Mouse (Mus musculus): ENCODE results near the gene Cdc42se2. TPM values are rescaled to one million over a fixed set of nuclear protein-coding genes. Genes with fewer than 3 reads are reported as not detected.

Cdc42se2 gene
- polyA plus RNA-seq, 2 experiments = 51.7 to 77.7 TPM

DNA sequence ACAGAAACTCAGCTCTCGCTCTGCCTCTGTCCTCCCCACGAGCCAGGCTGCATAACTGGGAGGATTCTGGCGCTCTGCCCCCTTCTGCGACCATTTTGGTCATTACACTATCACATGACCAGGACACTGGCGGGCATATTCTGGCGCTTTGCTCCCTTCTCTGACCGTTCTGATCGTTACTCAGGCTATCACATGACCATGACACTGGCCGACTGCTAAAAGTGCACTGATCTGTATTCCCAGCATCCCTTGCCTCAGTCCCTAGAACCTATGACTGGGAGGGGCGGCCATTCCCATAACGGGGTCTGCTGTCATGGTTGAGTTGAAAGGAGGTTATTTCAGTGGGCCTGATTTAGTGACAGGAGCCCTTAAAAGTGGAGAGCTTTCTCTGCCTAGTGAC lies 9.1 kb upstream of the Cdc42se2 start:
- Histone ChIP-seq H3K4me1 (ENCODE audit: control insufficient read depth, insufficient read depth, low read length) (no peaks in the 10 kb centered on the region), H3K9ac (ENCODE audit: low read depth, low read length, severe bottlenecking) (no peak overlapping the region), H3K36me3 (ENCODE audit: control insufficient read depth, insufficient read depth, low read length) (no peaks in the 10 kb centered on the region), H3K4me2 (replicated peaks; ENCODE audit: low read depth, low read length, severe bottlenecking) (no peak overlapping the region), H3K27me3 (ENCODE audit: control insufficient read depth, insufficient read depth, low read length) (no peaks in the 10 kb centered on the region), H3K4me3 (replicated peaks; ENCODE audit: low read length) (no peak overlapping the region), H3K9me3 (ENCODE audit: control insufficient read depth, low read length) (no peaks in the 10 kb centered on the region), H3K27ac (replicated peaks; ENCODE audit: low read depth, low read length) (no peak overlapping the region)
- 80% methylated on average over 11 of the region's 11 CpGs for whole genome bisulfite sequencing
- TF ChIP-seq POLR2A (IDR thresholded peaks at IDR 0.05; ENCODE audit: borderline replicate concordance, extremely low read depth, insufficient read depth, insufficient read length) = no peak
- DNase-seq (ENCODE audit: low spot score) = no peak
- no peak for ATAC-seq (ENCODE audit: low FRiP score, low read depth)

DNA sequence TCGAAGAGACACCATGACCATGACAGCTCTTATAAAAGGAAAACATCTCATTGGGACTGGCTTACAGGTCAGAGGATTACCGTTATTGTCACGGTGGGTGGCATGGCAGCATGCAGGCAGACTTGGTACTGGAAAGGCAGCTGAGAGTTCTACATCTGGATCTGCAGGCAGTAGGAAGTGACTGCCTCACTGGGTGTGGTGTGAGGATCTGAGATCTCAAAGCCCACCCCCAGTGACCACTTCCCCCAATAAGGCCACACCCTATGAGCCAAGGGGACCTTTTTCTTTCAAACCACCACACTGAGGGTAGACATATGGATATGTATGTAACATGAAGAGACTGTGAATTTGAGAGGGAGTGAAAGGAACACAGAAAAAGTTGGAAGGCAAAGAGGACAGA lies 7.2 kb upstream of the Cdc42se2 start:
- H3K9ac ChIP-seq (ENCODE audit: low read depth, low read length, severe bottlenecking) = no peak overlapping the region
- 85% methylated on average over 3 of the region's 3 CpGs for WGBS
- no peak for ATAC-seq (ENCODE audit: low FRiP score, low read depth)
- DNase-seq (ENCODE audit: low spot score) = no peak
- no peaks in the 10 kb centered on the region for H3K4me1 ChIP-seq (ENCODE audit: control insufficient read depth, insufficient read depth, low read length)
- no peaks in the 10 kb centered on the region for H3K27me3 ChIP-seq (ENCODE audit: control insufficient read depth, insufficient read depth, low read length)
- H3K4me2 ChIP-seq (replicated peaks; ENCODE audit: low read depth, low read length, severe bottlenecking) = no peak overlapping the region
- H3K36me3 ChIP-seq (ENCODE audit: control insufficient read depth, insufficient read depth, low read length) = no peaks in the 10 kb centered on the region
- H3K4me3 ChIP-seq (replicated peaks; ENCODE audit: low read length) = no peak overlapping the region
- H3K27ac ChIP-seq (replicated peaks; ENCODE audit: low read depth, low read length) = no peak overlapping the region
- no peaks in the 10 kb centered on the region for H3K9me3 ChIP-seq (ENCODE audit: control insufficient read depth, low read length)
- no peak for TF ChIP-seq POLR2A (IDR thresholded peaks at IDR 0.05; ENCODE audit: borderline replicate concordance, extremely low read depth, insufficient read depth, insufficient read length)

- DNase-seq (ENCODE audit: low spot score) (no peak), ATAC-seq (ENCODE audit: low FRiP score, low read depth) (no peak)
- TF ChIP-seq POLR2A (IDR thresholded peaks at IDR 0.05; ENCODE audit: borderline replicate concordance, extremely low read depth, insufficient read depth, insufficient read length) = no peak
- Histone ChIP-seq H3K9ac (ENCODE audit: low read depth, low read length, severe bottlenecking) (no peak overlapping the region), H3K27ac (replicated peaks; ENCODE audit: low read depth, low read length) (no peak overlapping the region), H3K36me3 (ENCODE audit: control insufficient read depth, insufficient read depth, low read length) (no peaks in the 10 kb centered on the region), H3K4me1 (ENCODE audit: control insufficient read depth, insufficient read depth, low read length) (no peaks in the 10 kb centered on the region), H3K4me3 (replicated peaks; ENCODE audit: low read length) (no peak overlapping the region), H3K4me2 (replicated peaks; ENCODE audit: low read depth, low read length, severe bottlenecking) (no peak overlapping the region), H3K27me3 (ENCODE audit: control insufficient read depth, insufficient read depth, low read length) (no peaks in the 10 kb centered on the region), H3K9me3 (ENCODE audit: control insufficient read depth, low read length) (no peaks in the 10 kb centered on the region)
- 76% methylated on average over 1 of the region's 1 CpGs for WGBS
Measured at GRCm38 (mm10) chr11:54793173-54793572, 5.7 kb upstream of the Cdc42se2 start.

- Histone ChIP-seq H3K4me1 (ENCODE audit: control insufficient read depth, insufficient read depth, low read length) (peaks cover 1% of the 10 kb centered on the region; the same call in 1 of the 2 replicates), H3K36me3 (ENCODE audit: control insufficient read depth, insufficient read depth, low read length) (no peaks in the 10 kb centered on the region), H3K9me3 (ENCODE audit: control insufficient read depth, low read length) (no peaks in the 10 kb centered on the region), H3K27me3 (ENCODE audit: control insufficient read depth, insufficient read depth, low read length) (no peaks in the 10 kb centered on the region), H3K4me3 (replicated peaks; ENCODE audit: low read length) (no peak overlapping the region), H3K4me2 (replicated peaks; ENCODE audit: low read depth, low read length, severe bottlenecking) (no peak overlapping the region), H3K27ac (replicated peaks; ENCODE audit: low read depth, low read length) (no peak overlapping the region), H3K9ac (ENCODE audit: low read depth, low read length, severe bottlenecking) (no peak overlapping the region)
- WGBS = 89% methylated on average over 4 of the region's 4 CpGs
- no peak for DNase-seq (ENCODE audit: low spot score)
- TF ChIP-seq POLR2A (IDR thresholded peaks at IDR 0.05; ENCODE audit: borderline replicate concordance, extremely low read depth, insufficient read depth, insufficient read length) = no peak
- ATAC-seq (ENCODE audit: low FRiP score, low read depth) = no peak
Measured at GRCm38 (mm10) chr11:54791458-54791857, 4.0 kb upstream of the Cdc42se2 start.

- Histone ChIP-seq H3K4me3 (replicated peaks; ENCODE audit: low read length) (peak overlapping the region; percentile 91), H3K9ac (ENCODE audit: low read depth, low read length, severe bottlenecking) (peak overlapping the region; percentile 89), H3K4me1 (ENCODE audit: control insufficient read depth, insufficient read depth, low read length) (peaks cover 15% of the 10 kb centered on the region), H3K36me3 (ENCODE audit: control insufficient read depth, insufficient read depth, low read length) (no peaks in the 10 kb centered on the region), H3K9me3 (ENCODE audit: control insufficient read depth, low read length) (no peaks in the 10 kb centered on the region), H3K4me2 (replicated peaks; ENCODE audit: low read depth, low read length, severe bottlenecking) (peak overlapping the region; percentile 57), H3K27me3 (ENCODE audit: control insufficient read depth, insufficient read depth, low read length) (no peaks in the 10 kb centered on the region), H3K27ac (replicated peaks; ENCODE audit: low read depth, low read length) (peak overlapping the region; percentile 97)
- 3% methylated on average over 43 of the region's 54 CpGs for WGBS
- TF ChIP-seq POLR2A (IDR thresholded peaks at IDR 0.05; ENCODE audit: borderline replicate concordance, extremely low read depth, insufficient read depth, insufficient read length) = no peak
- ATAC-seq (ENCODE audit: low FRiP score, low read depth) (peak; percentile 71), DNase-seq (ENCODE audit: low spot score) (peak; percentile 59)
Measured at GRCm38 (mm10) chr11:54786858-54787487, 502 bp downstream of the Cdc42se2 start.
